Mouse (Mus musculus): ENCODE measurements around the gene Nup133.
"Not testable (repeated sequence)": the region's sequence is repeated elsewhere in the genome, so short reads cannot be mapped to it uniquely, and the experiment has no call there.

Gene Nup133

GRCm38 (mm10) chr8:123948942-123949685 is at the start of gene Nup133:
Nup133 (minus strand) TSS chr8:123949265.
- DNase-seq (ENCODE audit: low read depth, low spot score): peak; percentile 97

GRCm38 (mm10) chr8:123993997-123994396 is 44.9 kb upstream of the Nup133 start:
- DNase-seq (ENCODE audit: low read depth, low spot score): no peak

GRCm38 (mm10) chr8:123993597-123993996 is 44.5 kb upstream of the Nup133 start:
- DNase-seq (ENCODE audit: low read depth, low spot score): no peak

GRCm38 (mm10) chr8:123992587-123992986 is 43.5 kb upstream of the Nup133 start:
- no peak for DNase-seq (ENCODE audit: low read depth, low spot score)

- no peak for DNase-seq (ENCODE audit: low read depth, low spot score)
Measured at GRCm38 (mm10) chr8:123990277-123991049, 41.4 kb upstream of the Nup133 start.

- DNase-seq (ENCODE audit: low read depth, low spot score): no peak
Measured at GRCm38 (mm10) chr8:123989128-123989527, 40.1 kb upstream of the Nup133 start.

- no peak for DNase-seq (ENCODE audit: low read depth, low spot score)
Measured at GRCm38 (mm10) chr8:123988605-123989038, 39.6 kb upstream of the Nup133 start.

GRCm38 (mm10) chr8:123982826-123983400 is 33.8 kb upstream of the Nup133 start, which contains the start of gene Abcb10:
Abcb10 (minus strand) TSS chr8:123983122.
- no peak for DNase-seq (ENCODE audit: low read depth, low spot score)

GRCm38 (mm10) chr8:123982291-123982793 is 33.3 kb upstream of the Nup133 start:
- DNase-seq (ENCODE audit: low read depth, low spot score): no peak

GRCm38 (mm10) chr8:123981674-123982073 is 32.6 kb upstream of the Nup133 start:
- no peak for DNase-seq (ENCODE audit: low read depth, low spot score)

- no peak for DNase-seq (ENCODE audit: low read depth, low spot score)
Measured at GRCm38 (mm10) chr8:123980239-123980638, 31.2 kb upstream of the Nup133 start.

- DNase-seq (ENCODE audit: low read depth, low spot score): no peak
Measured at GRCm38 (mm10) chr8:123978926-123979325, 29.9 kb upstream of the Nup133 start.

- DNase-seq (ENCODE audit: low read depth, low spot score): no peak
Measured at GRCm38 (mm10) chr8:123978166-123978838, 29.2 kb upstream of the Nup133 start.

- DNase-seq (ENCODE audit: low read depth, low spot score): no peak
Measured at GRCm38 (mm10) chr8:123977499-123977898, 28.4 kb upstream of the Nup133 start.

- DNase-seq (ENCODE audit: low read depth, low spot score): no peak
Measured at GRCm38 (mm10) chr8:123973495-123973894, 24.4 kb upstream of the Nup133 start.

GRCm38 (mm10) chr8:123966896-123967295 is 17.8 kb upstream of the Nup133 start:
- DNase-seq (ENCODE audit: low read depth, low spot score): no peak

GRCm38 (mm10) chr8:123961371-123961770 is 12.3 kb upstream of the Nup133 start:
- no peak for DNase-seq (ENCODE audit: low read depth, low spot score)

- not testable (repeated sequence) for DNase-seq (ENCODE audit: low read depth, low spot score)
Measured at GRCm38 (mm10) chr8:123960556-123960955, 11.5 kb upstream of the Nup133 start.

GRCm38 (mm10) chr8:123960056-123960455 is 11.0 kb upstream of the Nup133 start:
- no peak for DNase-seq (ENCODE audit: low read depth, low spot score)

- DNase-seq (ENCODE audit: low read depth, low spot score): no peak
Measured at GRCm38 (mm10) chr8:123959473-123959872, 10.4 kb upstream of the Nup133 start.

- DNase-seq (ENCODE audit: low read depth, low spot score): no peak
Measured at GRCm38 (mm10) chr8:123958130-123958529, 9.1 kb upstream of the Nup133 start.

- DNase-seq (ENCODE audit: low read depth, low spot score): no peak
Measured at GRCm38 (mm10) chr8:123954246-123954645, 5.2 kb upstream of the Nup133 start.
